Mouse (Mus musculus): Measurements from ENCODE around the gene Siah1a.
A peak's percentile ranks its signal among the peaks of the same experiment; 100 is the strongest.

Siah1a gene

DNA sequence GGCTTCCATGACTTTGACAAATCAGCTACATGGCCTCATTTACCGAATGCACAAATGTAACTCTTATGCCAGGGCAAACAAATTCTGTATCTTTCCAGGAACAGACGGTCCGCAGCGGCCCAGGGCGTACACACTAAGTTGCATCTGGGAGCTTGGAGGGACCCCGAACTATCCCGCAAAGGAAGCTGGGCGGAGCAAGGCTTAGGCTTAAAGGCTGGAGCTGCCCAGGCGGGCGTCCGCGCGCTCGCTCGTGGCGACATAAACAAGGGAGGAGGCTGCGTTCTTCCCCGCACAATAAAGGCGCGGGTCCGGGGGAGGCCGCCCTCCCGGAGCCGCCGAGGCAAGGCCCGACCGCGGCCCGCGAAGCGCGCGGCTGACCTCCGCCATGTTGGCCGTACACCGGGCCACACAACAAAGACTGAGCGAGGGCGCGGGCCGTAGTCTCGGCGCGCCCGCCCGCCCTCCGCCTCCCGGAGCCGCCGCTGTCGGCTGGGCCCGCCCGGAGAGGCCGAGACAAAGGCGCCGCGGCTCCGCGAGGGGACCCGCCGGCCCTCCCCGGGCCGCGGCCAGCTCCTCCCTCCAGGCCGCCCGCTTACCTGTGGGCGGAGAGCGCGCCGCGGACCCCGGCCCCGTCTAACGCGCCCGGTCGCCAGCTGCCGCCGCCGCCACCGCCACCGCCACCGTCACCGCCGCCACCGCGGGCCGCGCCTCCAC is at the start of gene Siah1a, which contains the start of gene Gm10638:
Gene Siah1a (minus strand): TSS at position 714 of the 714 bp plus-strand sequence.
Gene Gm10638 (plus strand): TSS at position 479 of the 714 bp plus-strand sequence.
- peak; percentile 60 for DNase-seq

DNA sequence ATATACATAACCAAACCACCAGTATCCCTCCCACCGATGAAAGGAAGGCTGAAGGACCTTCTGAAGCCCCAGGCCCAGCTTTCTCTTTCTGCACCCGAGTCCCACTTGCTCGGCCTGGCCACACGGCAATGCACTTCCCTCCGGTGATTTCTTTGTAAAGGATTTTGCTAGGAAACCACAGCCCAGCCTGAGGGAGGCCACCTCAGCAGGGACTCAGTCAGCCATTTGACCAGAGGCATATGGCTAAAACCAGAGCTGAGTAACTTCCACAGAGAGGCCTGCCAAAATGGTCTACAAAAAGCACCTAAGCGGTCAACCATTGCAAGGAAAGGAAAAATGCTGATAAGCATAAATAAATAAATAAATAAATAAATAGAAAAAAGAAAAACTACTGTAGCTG is 49.0 kb upstream of the Siah1a start:
- DNase-seq, result no peak

DNA sequence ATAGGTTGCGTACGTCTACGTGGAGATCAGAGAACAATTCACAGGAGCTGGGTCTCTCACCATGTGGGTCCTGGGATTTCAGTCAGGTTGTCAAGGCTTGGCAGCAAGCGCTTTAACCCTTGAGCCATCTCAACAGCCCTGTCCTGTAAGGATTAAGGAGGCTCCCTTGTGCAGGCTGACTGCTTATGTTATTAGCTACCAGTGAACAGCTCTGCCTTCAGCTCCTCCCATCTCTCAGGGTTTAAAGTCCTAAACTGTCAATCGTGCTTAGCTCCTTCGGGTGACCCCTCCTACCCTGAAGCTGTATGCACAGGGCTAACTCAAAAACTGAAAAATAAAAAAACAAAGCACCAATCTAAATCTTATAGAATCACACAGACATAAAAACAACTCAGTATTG is 45.8 kb upstream of the Siah1a start:
- no peak for DNase-seq

DNA sequence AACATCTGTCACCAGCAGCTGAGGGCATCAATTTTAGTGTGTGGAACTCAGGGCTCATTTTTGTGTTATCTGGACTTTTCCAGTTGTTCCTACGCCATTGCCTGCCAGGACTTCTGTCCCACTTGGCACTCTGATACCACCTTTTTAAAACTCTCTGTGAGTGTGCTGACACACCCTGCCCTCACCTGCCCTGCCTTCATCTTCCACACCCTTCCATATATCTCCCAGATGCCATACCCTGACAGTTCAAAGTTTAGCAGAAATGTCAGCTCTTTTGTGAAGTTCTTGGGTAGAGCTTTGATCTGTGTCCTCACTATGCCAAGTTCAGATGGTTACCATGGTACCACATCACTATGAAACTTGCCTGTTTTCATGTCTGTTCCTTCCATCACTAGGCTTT is 43.8 kb upstream of the Siah1a start:
- no peak for DNase-seq

DNA sequence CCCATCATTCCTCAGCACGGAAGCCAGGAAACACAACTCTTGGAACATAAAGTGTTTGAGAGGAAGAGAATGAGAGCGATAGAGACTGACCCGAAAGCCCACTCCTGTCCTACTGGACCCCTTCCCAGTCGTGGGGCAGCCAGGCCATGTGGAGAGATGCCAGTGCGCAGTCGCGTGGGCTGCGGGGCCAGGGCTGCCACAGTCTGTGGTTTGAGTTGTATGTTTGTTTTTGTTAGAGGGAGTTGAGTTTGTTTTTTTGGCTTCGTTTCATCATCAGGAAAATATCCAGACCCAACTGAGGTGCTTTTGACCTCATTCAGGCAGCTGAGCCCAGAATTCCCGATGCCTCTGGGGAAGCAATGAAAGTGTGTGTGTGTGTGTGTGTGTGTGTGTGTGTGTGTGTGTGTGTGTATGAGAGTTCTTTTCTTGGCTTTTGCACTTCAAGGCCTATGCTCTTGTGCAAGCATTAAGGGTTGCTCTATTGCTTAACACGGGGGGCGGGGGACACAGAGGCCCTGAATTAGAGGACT is 42.2 kb upstream of the Siah1a start:
- no peak for DNase-seq

DNA sequence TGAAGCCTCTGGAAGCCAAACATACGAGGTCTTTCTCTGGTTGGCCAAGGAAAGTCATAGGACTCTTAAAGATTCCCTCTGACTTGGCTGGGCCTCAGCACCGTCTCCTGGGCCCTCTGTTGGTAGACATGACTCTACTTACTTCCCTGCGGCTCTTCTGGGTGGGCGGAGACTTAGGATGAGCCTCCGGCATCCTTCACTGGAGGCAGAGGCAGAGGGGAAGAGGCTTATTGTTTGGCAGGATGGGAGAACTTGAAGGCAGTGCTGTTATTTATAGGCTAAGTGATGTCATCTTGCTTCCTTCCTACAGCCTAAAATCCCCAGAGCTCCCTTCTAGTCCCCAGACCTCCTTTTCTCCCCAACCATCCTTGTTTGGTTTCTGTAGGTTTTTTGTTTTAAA is 40.8 kb upstream of the Siah1a start:
- DNase-seq, result no peak

DNA sequence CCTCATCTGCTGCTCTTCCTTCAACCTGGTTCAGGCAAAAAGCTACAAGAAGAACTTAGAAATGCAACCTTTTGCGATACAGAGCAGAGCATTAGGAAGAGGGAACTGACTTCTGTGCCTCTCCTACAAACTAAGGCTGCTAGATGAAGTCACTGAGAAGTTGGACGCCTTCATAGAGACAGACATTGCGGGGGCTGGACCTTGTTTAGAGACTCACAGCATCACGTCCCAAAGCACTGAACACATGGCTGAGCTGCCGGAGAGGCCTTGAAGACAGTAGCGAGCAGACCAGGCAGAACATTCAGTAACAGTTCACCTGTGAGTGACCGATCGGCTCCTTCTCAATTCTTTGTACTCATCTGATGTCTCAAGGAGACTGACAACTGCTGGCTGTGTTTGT is 35.4 kb upstream of the Siah1a start:
- peak; percentile 15 for DNase-seq

DNA sequence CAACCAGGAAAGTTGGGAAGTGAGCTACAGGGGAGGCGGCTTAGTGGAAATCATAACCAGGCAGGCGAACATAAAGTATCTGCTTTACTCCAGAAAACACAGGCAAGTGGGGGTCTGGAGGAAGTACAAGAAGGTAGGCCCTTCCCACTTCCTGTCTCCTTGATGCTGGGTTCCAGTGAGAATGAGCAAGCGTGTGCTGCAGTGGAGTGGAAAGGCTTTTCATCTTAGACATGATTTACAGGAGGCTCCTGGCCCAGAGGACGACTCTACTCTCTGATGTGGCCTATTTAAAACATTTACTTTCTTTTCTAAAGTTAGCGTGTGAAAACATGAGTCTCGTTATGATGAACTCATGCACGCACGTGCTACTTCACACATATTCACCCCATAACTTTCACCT is 33.5 kb upstream of the Siah1a start:
- no peak for DNase-seq

DNA sequence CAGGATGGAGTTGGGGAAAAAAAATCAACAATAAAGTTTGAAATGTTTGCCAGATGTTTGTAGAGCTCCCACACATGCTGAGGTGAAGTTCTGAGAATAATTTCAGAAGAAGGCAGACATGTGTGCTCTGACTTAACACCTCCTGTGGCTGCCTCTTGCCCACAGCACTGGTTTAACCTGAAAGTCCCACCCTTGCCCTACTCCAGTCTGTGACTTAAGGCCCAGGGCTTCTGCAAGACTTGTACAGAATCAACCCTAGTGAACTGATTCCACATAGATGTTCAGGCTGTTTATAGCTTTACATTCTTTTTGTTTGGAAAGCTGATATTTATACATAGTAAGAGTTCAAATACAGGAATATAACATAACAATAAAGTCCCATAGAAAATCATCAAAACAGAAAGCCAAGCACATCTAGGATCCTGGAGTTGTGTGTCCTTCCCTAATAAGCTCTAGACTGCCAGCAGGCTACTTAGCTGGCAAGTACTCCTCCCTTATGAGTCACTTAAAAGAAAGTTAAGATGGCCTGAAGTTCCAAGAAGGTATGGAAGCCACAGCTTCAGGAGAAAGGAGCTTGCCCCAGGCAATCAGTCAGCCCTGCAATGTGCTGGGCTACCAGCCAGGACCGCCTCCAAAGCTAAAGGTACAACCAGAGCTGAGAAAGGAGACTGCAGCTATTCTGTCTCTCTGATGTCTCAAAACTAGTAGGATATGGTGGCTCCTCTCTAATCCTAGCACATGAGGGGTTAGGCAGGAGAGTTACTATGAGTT is 24.4 kb upstream of the Siah1a start:
- no peak for DNase-seq

DNA sequence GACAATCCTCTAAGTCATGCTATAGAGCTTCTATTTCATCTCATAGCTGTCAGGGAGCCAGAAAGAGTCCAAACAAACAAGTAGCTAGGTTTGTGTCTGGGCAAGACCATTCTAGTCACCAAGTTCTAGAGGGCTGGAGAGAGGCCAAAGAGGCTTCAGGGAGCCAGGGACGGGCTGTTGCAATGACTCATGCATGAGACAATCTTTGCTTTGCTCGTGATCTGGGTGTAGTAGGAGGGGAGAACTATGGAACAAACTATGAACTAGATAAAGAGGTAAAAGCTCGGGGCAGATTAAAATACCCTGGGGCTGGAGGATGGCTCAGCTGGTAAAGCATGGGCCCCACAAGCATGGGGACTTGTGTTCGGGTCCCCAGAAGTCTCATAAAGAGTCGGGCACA is 22.8 kb upstream of the Siah1a start:
- DNase-seq, result peak; percentile 59

DNA sequence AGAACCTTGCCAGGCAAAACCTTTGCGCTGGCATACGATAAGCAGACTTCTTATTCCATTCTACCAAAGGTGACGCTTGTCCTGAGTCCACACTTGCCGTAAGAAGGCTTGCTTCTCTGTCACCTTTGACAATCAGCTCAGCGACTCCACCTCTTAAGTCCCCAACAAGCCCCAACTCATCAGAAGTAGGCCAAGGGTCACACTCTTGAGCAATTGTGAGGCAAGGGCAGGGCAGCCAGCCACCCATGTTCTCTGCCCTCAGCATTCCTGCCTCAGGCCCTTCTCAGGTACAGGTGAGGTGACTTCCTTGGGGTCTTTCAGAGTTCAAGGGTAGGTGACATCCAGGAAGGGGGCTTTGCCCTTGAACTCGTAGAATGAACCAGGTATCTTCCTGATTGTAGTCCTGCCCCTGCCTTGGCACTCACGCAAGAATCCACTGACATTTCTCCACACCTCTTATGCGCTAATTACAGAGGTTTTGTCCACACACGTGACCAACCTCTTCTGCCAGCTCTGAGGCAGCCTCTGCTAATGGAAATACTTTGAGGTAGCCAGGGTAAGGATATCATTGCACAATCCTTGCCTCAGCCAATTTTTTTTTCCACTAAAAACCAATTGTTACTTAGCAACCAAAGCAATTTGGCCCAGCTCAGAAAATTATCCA is 20.9 kb upstream of the Siah1a start:
- no peak for DNase-seq

DNA sequence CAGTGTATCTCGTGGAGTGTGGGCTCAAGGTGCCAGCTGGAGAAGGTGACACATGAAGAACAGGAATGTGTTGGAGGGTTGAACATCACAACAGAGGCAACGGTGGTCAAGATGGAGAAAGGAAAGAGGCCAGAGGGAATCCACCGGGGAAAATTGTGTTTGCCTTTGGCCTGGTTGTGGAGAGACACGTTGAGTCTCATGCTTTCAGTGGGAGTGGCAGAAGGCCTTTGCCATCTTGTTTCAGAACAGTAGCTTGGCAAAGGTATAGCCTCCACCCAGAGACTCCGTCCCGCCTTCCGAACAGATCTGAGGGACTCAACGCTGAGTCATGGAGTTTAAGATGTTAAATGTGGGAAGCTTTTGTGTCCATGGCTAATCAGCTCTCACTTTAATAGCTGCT is 19.9 kb upstream of the Siah1a start:
- DNase-seq, result no peak

DNA sequence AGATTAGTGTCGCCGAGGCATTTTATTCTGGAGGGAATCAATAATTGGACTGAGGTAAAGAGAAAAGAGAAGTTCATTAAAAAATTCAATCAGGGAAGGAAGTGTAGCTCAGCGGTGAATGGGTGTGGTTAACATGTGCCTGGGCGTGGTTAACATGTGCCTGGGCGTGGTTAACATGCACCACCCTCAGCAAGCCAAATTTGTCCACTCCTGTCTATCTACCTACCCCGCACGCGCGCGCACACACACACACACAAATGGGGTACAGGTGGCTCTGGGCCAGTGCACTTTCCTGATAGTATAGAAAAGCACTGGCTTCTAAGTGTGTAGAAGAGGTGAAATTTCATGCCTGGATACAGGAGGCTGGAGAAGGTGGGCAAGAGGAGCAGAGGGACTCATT is 19.4 kb upstream of the Siah1a start:
- DNase-seq, result no peak

DNA sequence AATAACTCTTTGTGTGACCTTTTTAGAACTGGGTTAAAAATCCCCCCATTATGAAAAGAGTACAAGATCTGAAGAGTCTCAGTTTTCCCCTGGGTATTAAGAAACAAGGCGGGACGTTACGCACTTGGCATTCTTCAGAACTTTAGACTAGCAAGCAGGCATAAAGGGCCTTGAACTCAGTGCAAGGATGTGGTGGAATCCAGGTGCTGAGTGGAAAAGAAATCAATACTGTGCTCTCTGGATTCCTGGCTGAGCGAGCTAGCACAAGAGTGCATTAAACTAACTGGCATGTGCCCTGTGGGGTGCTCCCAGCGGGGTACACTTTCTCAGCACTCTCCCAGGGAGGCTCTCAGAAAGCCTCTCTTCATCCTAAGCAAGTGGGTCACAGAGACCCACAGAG is 17.1 kb upstream of the Siah1a start:
- no peak for DNase-seq

DNA sequence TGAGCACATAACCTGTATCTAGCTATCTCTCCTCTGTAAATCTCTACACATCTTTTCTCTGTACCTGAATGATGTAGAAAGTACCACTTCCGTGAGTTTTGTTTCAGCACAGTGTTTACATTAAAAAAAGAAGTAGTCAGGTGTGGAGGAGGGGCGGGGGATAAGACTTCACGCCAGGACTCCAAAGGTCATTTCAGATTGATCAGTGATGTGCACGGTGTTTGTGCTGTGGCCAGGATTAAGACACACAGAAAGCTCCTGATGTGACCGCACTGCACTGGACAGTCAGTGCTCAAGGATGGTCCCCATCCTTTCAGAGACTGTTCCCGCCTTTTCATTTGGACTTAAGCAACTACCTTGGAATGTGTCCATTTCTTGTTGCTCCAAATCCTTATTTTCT is 15.0 kb upstream of the Siah1a start:
- DNase-seq, result no peak

DNA sequence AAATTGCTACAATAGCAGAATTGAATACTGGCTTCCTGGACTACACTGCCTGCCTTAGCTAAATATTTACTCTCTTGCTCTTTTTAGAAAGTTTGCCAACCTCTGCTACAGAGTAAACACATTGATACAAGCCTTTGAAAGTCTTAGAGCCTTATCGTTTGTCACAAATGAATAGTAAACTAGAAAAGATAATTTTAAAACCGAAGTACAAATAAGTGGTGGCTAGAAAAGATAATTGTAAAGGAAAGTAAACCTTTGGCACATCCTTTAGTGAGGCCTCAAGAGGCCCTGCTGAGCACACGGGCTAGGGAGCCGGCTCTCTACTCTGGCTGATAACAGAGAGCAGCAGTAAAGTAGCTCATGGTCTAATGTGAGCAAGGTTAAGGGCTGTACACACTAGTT is 13.4 kb upstream of the Siah1a start:
- no peak for DNase-seq

DNA sequence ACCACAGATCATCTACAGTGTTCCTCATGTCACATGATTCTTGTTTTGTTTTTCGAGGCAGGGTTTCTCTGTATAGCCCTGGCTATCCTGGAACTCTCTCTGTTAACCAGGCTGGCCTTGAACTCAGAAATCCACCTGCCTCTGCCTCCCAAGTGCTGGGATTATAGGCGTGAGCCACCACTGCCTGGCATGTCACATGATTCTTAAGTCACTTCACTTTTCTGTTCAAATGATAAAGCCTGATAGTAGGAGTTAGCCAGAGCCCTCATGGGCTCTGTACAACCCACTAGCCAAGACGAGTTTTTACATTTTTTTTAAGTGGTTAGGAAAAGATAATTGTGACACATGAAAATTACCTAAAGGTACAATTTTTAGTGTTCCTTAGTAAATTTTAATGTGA is 12.9 kb upstream of the Siah1a start:
- DNase-seq, result no peak

DNA sequence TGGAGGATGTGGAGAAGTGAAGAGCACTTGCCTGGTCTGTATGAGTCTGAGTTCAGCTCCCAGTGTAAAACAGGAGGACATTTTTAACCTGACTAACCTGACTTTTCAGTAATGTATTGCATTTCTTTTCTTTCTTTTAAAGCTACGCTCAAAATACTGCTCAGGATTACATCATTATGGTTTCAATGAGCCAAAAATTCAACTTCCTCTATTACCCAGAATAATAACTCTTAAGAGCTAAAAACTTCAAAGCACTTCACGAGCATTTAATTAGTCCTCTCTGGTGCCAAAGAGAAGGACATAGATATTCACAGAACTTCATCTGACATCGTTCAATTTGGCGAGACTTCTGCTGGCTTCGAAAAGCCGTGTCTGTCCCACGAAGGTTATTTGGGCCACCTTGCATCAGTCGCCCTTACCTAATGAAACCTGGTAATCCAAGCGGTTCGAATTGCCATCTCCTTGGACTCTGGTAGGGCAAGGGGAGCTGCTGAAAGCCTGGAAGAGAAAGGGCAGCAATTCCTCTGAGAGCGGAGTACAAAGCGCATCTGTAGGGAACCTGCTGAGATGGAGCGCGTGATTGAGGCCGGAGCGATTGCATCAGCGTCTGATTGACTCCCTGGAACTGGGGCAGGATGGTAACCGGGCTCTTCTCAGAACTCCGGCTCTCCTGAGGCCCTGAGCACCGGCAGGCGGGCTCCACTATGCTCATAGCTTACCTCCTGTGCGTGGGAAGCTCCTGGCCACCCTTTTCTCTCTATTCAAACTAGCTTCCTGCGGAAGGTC is 11.4 kb upstream of the Siah1a start:
- peak; percentile 60 for DNase-seq

DNA sequence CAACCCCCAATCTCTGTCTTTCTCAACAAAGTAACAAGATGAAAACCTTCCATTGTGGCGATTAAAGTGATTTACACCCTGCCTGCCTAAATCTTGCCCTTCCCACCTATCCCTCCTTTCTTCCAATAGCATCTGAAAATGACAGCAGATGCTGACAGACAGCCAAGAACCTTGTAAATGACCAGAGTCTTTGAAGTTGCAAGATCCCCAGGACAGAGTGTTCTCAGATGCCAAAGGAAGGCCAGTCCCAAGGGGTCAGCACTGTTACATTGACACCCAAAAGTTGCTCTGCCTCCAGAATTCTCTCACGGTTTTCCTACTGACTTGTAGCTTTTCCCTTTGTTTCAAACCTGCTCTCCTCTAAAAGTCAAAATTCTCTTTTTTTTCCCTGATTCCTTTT is 4.1 kb upstream of the Siah1a start:
- DNase-seq, result no peak

DNA sequence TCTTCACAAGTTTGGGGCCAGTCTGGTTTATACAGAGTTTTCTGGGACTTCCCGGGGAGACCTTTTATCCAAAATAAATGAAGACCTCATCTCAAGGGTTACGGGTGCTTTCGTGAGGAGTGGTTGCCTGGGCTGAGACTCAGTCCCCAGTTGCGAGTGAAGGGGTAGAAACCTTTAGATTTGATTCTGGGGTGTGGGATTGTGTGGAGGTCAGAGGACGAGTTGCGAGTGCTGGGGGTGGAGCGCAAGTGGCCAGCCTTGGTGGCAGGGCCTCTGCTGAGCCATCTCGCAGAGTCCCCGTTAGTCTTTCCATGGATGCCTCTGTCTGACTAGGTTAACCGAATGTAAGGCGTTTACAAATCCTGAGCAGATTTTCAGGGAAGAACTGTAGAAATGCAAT is 777 bp upstream of the Siah1a start:
- DNase-seq, result no peak

DNA sequence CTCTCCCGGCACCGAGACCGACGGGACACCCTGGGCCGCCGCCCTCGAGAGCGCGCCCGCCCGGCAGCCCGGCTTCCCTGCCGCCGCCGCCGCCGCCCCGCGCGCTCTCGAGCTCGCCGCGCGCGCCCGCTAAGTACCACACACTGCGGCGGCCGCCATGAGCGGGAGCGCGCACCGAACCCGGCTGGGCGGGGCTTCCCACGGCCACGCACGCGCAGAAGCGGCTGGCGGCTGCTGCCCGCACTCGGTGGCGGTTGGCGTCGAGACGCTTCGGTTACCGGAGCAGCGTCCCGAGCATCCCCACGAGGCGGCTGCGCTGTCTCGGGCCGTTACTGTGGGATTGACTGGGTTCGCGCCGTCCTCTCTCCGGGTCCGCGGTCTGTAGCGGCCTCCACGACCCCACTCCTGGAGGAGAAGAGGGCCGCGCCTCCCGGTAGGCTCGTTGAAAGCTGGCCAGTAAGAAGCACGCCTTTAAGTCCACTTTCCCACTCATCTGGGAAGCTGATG is 254 bp upstream of the Siah1a start:
- DNase-seq, result peak; percentile 94

Measured in right cerebral cortex, adult 18-20 months (tissue).